Mouse (Mus musculus) heart, embryonic 15.5 days (tissue): Measurements from ENCODE around the gene Arap1. TPM values are rescaled to one million over a fixed set of nuclear protein-coding genes. Genes with fewer than 3 reads are reported as not detected.

ENCODE experiments used
- ATAC-seq: fragments of 200-750 bp; cut with Nextera tagmentation; replicated peaks from 2 replicates; pipeline ENCODE4 v1.8.0; 2017; ENCODE audit warnings: low read depth, moderate TSS enrichment; ENCODE audit not compliant: insufficient number of reproducible peaks, insufficient read depth, low FRiP score
- H3K27ac ChIP-seq: fragments of 300-500 bp; sonication (generic); 2 replicates; pipeline ENCODE4 v1.5.1; 2015; ENCODE audit warnings: mild to moderate bottlenecking, inconsistent platforms
- H3K27me3 ChIP-seq: fragments of 300-500 bp; sonication (generic); 2 replicates; pipeline ENCODE4 v1.6.1; 2015; ENCODE audit warnings: inconsistent platforms
- H3K36me3 ChIP-seq: fragments of 300-500 bp; sonication (generic); 2 replicates; pipeline ENCODE4 v1.6.1; 2015; ENCODE audit warnings: mild to moderate bottlenecking, inconsistent platforms
- H3K4me1 ChIP-seq: fragments of 300-500 bp; sonication (generic); replicated peaks from 2 replicates; pipeline ENCODE4 v1.6.1; 2015; ENCODE audit warnings: inconsistent platforms
- H3K4me2 ChIP-seq: fragments of 300-500 bp; sonication (generic); 2 replicates; pipeline ENCODE4 v1.6.1; 2015; ENCODE audit warnings: inconsistent platforms, mild to moderate bottlenecking, moderate library complexity
- H3K4me3 ChIP-seq: fragments of 300-500 bp; sonication (generic); 2 replicates; pipeline ENCODE4 v1.5.1; 2015; ENCODE audit warnings: mild to moderate bottlenecking, inconsistent platforms
- H3K9ac ChIP-seq: fragments of 300-500 bp; sonication (generic); 2 replicates; pipeline ENCODE4 v1.6.1; 2015; ENCODE audit warnings: mild to moderate bottlenecking, inconsistent platforms
- H3K9me3 ChIP-seq: fragments of 300-500 bp; sonication (generic); replicated peaks from 2 replicates; pipeline ENCODE4 v1.6.1; 2016; ENCODE audit warnings: inconsistent platforms
- WGBS: fragments of 180-500 bp; shearing (Covaris S2); methylation state at CpG from one replicate; pipeline ENCODE4 v1.1.7; 2015; ENCODE audit warnings: mixed read lengths; 5-methylcytosine and 5-hydroxymethylcytosine counted together
- polyA plus RNA-seq: library from polyadenylated mRNA; unstranded; fragments of >200 nt; fragmentation: Nextera tagmentation; extraction: Ambion mirVana; gene quantifications from 2 replicates; pipeline ENCODE4 v1.2.1, GENCODE M21; 2015

Arap1 gene
- polyA plus RNA-seq, 1 experiment from 2014 or later: 23.5 TPM

GRCm38 (mm10) chr7:101315699-101316098, 32.2 kb upstream of the Arap1 start:
- H3K36me3 ChIP-seq: no peaks in the 10 kb centered on the region
- peaks cover 3% of the 10 kb centered on the region; the same call in 1 of the 2 replicates for H3K27me3 ChIP-seq
- peaks cover 41% of the 10 kb centered on the region for H3K4me1 ChIP-seq
- no peak overlapping the region for H3K27ac ChIP-seq
- H3K4me3 ChIP-seq: no peak overlapping the region
- H3K9me3 ChIP-seq: no peaks in the 10 kb centered on the region
- no peak for ATAC-seq
- no peak overlapping the region for H3K4me2 ChIP-seq
- no peak overlapping the region for H3K9ac ChIP-seq

DNA sequence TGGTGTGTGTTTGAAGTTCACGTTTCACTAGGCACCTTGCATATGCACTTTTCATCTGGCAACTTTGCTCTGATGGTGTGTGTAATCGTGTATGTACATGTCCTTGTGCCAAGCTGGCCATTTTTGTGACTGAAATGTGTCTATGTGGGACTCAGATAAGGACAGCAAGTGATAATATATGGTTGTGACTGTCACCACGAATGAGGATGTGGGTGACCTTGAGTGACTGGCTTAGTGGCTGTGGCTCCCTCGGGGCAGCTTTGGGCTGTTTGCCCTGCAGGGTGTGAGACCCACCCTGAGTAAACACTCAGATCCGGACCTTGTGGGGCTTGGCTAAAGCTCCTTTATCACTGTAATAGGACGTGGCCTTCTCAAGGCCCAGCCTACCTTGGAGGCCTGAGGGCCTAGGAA, 31.3 kb upstream of the Arap1 start:
- ATAC-seq: no peak
- Histone ChIP-seq H3K27ac (no peak overlapping the region), H3K27me3 (peaks cover 3% of the 10 kb centered on the region; the same call in 1 of the 2 replicates), H3K9ac (no peak overlapping the region), H3K4me2 (no peak overlapping the region), H3K36me3 (no peaks in the 10 kb centered on the region), H3K4me1 (peaks cover 44% of the 10 kb centered on the region), H3K9me3 (no peaks in the 10 kb centered on the region), H3K4me3 (no peak overlapping the region)
- 45% methylated on average over 6 of the region's 6 CpGs for WGBS

DNA sequence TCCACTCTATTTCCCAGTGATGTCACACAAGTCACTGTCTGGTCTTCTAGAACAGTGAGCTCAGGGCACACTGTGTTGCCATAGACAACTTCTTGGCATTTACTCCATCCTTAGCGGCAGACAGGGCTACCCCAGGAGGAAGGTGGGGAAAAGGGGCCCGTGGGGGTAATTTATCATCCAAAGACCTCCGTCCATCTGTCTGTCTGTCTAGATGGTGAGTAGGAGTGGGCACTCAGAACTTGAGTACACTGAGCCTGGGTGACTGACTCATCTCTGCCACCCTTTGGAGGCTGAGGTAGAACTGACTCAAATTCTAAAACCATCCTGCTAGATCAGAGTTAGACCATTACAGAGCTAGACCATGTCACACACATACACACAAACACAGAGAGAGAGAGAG, 30.9 kb upstream of the Arap1 start, which contains the start of gene Stard10:
Gene Stard10 (plus strand): TSS at position 73 of the 400 bp plus-strand sequence.
- no peak for ATAC-seq
- Histone ChIP-seq H3K36me3 (no peaks in the 10 kb centered on the region), H3K4me2 (no peak within 1 kb of the TSS), H3K9me3 (no peaks in the 10 kb centered on the region), H3K27me3 (peaks cover 6% of the 10 kb centered on the region; the same call in 1 of the 2 replicates), H3K4me3 (no peak within 1 kb of the TSS), H3K4me1 (peaks cover 48% of the 10 kb centered on the region), H3K9ac (no peak within 1 kb of the TSS), H3K27ac (no peak within 1 kb of the TSS)
- 87% methylated on average over 3 of the region's 3 CpGs for WGBS

GRCm38 (mm10) chr7:101318848-101319247, 29.0 kb upstream of the Arap1 start:
- H3K27me3 ChIP-seq: peaks cover 8% of the 10 kb centered on the region; the same call in 1 of the 2 replicates
- no peaks in the 10 kb centered on the region for H3K9me3 ChIP-seq
- peaks cover 59% of the 10 kb centered on the region for H3K4me1 ChIP-seq
- peak overlapping the region; percentile 8 for H3K4me2 ChIP-seq
- peak overlapping the region; percentile 41 for H3K27ac ChIP-seq
- WGBS: 31% methylated on average over 4 of the region's 4 CpGs
- H3K9ac ChIP-seq: no peak overlapping the region
- 0 out of 2 replicates have a peak, but pooled peaks have one; percentile 43 for ATAC-seq
- no peak overlapping the region for H3K4me3 ChIP-seq
- no peaks in the 10 kb centered on the region for H3K36me3 ChIP-seq

- Histone ChIP-seq H3K36me3 (no peaks in the 10 kb centered on the region), H3K9ac (no peak overlapping the region), H3K27me3 (peaks cover 8% of the 10 kb centered on the region; the same call in 1 of the 2 replicates), H3K4me3 (no peak overlapping the region), H3K4me2 (no peak overlapping the region), H3K9me3 (no peaks in the 10 kb centered on the region), H3K27ac (no peak overlapping the region), H3K4me1 (peaks cover 51% of the 10 kb centered on the region)
- ATAC-seq: no peak
- WGBS: 88% methylated on average over 1 of the region's 1 CpGs
These were observed 28.1 kb upstream of the Arap1 start for GRCm38 (mm10) chr7:101319796-101320195.

GRCm38 (mm10) chr7:101320399-101321217, 27.3 kb upstream of the Arap1 start:
- ATAC-seq: peak; percentile 61
- Histone ChIP-seq H3K4me3 (peak overlapping the region; percentile 80), H3K36me3 (no peaks in the 10 kb centered on the region), H3K27me3 (peaks cover 8% of the 10 kb centered on the region; the same call in 1 of the 2 replicates), H3K27ac (peak overlapping the region; percentile 53), H3K4me2 (peak overlapping the region; percentile 98), H3K9ac (peak overlapping the region; percentile 76), H3K4me1 (peaks cover 51% of the 10 kb centered on the region), H3K9me3 (no peaks in the 10 kb centered on the region)
- WGBS: 6% methylated on average over 31 of the region's 37 CpGs

DNA sequence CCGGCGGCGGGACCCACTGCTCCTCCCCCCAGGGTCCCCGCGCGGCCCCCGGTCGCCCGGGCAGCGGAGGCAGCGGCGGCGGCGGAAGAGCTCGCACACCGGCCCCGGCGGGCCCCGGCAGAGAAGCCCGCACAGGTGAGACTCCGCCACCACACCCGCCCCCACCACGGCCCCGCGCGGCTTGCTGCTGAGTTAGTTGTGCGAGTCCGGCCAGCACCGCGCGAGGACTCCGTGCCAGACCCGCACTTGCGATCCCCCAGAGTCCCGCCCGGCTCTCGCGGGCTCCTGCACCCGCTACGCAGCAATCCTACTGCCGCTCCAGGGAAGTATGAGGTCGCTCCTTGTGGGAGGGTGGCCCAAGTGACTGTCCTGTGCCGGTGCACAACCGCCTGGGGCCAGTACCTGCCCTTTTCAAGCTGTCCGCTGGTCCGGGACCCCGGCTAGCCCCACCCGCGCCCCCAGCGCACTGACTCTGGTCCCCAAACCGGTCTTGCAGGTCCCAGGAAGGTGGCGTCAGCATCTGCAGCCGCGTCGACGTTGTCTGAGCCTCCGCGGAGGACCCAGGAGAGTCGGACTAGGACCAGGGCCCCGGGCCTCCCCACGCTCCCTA, 26.5 kb upstream of the Arap1 start:
- ATAC-seq: peak; percentile 29
- Histone ChIP-seq H3K4me3 (peak overlapping the region; percentile 80), H3K9me3 (no peaks in the 10 kb centered on the region), H3K27ac (peak overlapping the region; percentile 53), H3K27me3 (peaks cover 8% of the 10 kb centered on the region; the same call in 1 of the 2 replicates), H3K4me1 (peaks cover 51% of the 10 kb centered on the region), H3K36me3 (no peaks in the 10 kb centered on the region), H3K4me2 (peak overlapping the region; percentile 98), H3K9ac (peak overlapping the region; percentile 76)
- WGBS: 1% methylated on average over 40 of the region's 61 CpGs

DNA sequence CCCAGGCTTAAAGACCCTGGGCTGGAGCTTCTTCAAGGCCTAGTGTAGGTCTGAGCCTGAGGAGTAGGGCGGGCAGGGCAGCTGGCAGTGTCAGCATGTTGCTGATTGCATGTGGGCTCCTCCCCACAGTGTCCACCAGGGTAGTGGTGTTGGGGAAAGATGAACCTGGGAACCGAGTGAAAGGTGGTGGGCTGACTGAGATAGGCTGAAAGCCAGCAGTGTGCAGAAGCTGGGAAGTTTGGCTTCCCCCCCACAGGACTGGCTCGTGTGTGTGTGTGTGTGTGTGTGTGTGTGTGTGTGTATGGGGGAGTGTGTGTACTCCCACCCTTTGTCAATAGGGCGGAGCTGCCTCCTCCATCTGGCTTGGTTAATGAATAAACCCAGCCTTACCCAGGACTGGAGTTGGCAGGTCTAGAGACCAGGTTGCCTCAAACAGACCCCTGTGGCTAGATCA, 24.7 kb upstream of the Arap1 start:
- Histone ChIP-seq H3K36me3 (no peaks in the 10 kb centered on the region), H3K9me3 (no peaks in the 10 kb centered on the region), H3K4me1 (peaks cover 43% of the 10 kb centered on the region), H3K9ac (no peak overlapping the region), H3K4me2 (peak overlapping the region; percentile 98), H3K27me3 (peaks cover 14% of the 10 kb centered on the region), H3K4me3 (peak overlapping the region; percentile 80; the same call in 1 of the 2 replicates), H3K27ac (no peak overlapping the region)
- no peak for ATAC-seq
- WGBS: 62% methylated on average over 4 of the region's 4 CpGs

DNA sequence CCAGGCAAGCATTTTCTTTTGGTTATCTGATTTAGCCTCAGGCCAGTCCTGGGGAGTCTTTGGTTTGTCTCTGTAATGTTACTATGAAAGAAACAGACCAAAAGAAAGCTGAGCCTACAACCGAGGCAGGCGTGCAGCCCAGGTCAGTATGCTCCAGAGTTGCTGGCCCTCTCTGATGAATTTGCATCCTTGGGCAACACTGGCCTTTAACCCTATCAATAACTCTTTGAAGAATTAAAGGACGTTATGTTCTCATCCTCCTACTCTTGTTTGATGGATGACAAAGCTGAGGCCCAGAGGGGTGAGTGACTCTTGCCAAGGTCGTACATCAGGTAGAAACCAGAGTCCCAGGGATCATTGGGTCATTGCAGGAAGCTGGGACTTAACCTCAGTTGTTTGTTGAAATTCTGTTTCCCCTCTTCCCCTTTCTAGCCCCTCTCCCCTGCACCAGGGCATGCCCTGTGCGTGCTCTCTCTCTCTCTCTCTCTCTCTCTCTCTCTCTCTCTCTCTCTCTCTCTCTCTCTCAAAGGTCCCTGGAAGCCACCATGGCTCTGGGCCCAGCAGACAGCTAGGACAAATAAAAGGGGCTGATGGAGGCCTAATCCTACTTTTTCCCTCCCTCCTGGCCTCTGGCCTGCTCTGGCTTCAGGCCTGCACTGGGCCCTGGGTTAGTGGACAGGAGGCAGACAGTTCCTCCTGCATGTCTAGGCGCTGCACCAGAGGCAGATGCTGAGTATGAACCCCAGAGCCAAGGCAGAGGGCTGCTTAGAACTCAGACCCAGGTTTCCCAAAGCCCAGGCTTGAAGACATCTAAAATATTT, 23.5 kb upstream of the Arap1 start:
- H3K27me3 ChIP-seq: peaks cover 14% of the 10 kb centered on the region
- 55% methylated on average over 6 of the region's 6 CpGs for WGBS

GRCm38 (mm10) chr7:101326006-101326405, 21.9 kb upstream of the Arap1 start:
- no peak overlapping the region for H3K4me2 ChIP-seq
- H3K27me3 ChIP-seq: peaks cover 12% of the 10 kb centered on the region; the same call in 1 of the 2 replicates
- H3K27ac ChIP-seq: no peak overlapping the region
- no peak overlapping the region for H3K4me3 ChIP-seq
- no peak overlapping the region for H3K9ac ChIP-seq
- H3K4me1 ChIP-seq: peaks cover 40% of the 10 kb centered on the region
- WGBS: 85% methylated on average over 5 of the region's 5 CpGs
- ATAC-seq: no peak
- H3K36me3 ChIP-seq: no peaks in the 10 kb centered on the region
- no peaks in the 10 kb centered on the region for H3K9me3 ChIP-seq

More for the DNA sequence above, 23.5 kb upstream of the Arap1 start:
- Histone ChIP-seq H3K4me3 (no peak overlapping the region), H3K9me3 (no peaks in the 10 kb centered on the region), H3K4me2 (no peak overlapping the region), H3K9ac (no peak overlapping the region), H3K27ac (no peak overlapping the region), H3K4me1 (peaks cover 44% of the 10 kb centered on the region), H3K36me3 (no peaks in the 10 kb centered on the region)
- ATAC-seq: no peak

- Histone ChIP-seq H3K4me3 (no peak overlapping the region), H3K9me3 (no peaks in the 10 kb centered on the region), H3K27me3 (peaks cover 8% of the 10 kb centered on the region; the same call in 1 of the 2 replicates), H3K36me3 (no peaks in the 10 kb centered on the region), H3K9ac (no peak overlapping the region), H3K27ac (no peak overlapping the region), H3K4me2 (no peak overlapping the region), H3K4me1 (peaks cover 31% of the 10 kb centered on the region)
- whole genome bisulfite sequencing: 67% methylated on average over 5 of the region's 5 CpGs
- no peak for ATAC-seq
These were observed 20.6 kb upstream of the Arap1 start for GRCm38 (mm10) chr7:101327263-101327662.
